Mouse (Mus musculus): ENCODE results near the gene Arsa. TPM values are rescaled to one million over a fixed set of nuclear protein-coding genes. Genes with fewer than 3 reads are reported as not detected.

Arsa gene
- polyA plus RNA-seq, 1 experiment from 2014 or later, result 13.6 TPM

GRCm38 (mm10) chr15:89501321-89501720 is 24.1 kb upstream of the Arsa start:
- H3K36me3 ChIP-seq (replicated peaks), result no peaks in the 10 kb centered on the region
- no peak overlapping the region for H3K27ac ChIP-seq
- H3K4me2 ChIP-seq, result no peak overlapping the region
- no peaks in the 10 kb centered on the region for H3K9me3 ChIP-seq
- 81% methylated on average over 3 of the region's 3 CpGs for WGBS
- peaks cover 53% of the 10 kb centered on the region for H3K27me3 ChIP-seq
- ATAC-seq (ENCODE audit: low FRiP score), result no peak
- no peak overlapping the region for H3K9ac ChIP-seq
- H3K4me3 ChIP-seq (replicated peaks), result no peak overlapping the region
- peaks cover 40% of the 10 kb centered on the region for H3K4me1 ChIP-seq

- Histone ChIP-seq H3K27ac (peak overlapping the region; percentile 72; the same call in 1 of the 2 replicates), H3K27me3 (peaks cover 56% of the 10 kb centered on the region), H3K4me2 (peak overlapping the region; percentile 85), H3K36me3 (replicated peaks) (no peaks in the 10 kb centered on the region), H3K4me1 (peaks cover 44% of the 10 kb centered on the region), H3K9ac (peak overlapping the region; percentile 73), H3K9me3 (no peaks in the 10 kb centered on the region), H3K4me3 (replicated peaks) (peak overlapping the region; percentile 71)
- peak; percentile 36 for ATAC-seq (ENCODE audit: low FRiP score)
- WGBS, result under 1% methylated on average over 35 of the region's 35 CpGs
These were observed 23.1 kb upstream of the Arsa start for GRCm38 (mm10) chr15:89500221-89500791.

- H3K9me3 ChIP-seq, result no peaks in the 10 kb centered on the region
- H3K4me1 ChIP-seq, result peaks cover 44% of the 10 kb centered on the region
- H3K4me2 ChIP-seq, result peak overlapping the region; percentile 85
- H3K27me3 ChIP-seq, result peaks cover 56% of the 10 kb centered on the region
- 0% methylated on average over 20 of the region's 60 CpGs for WGBS
- peak overlapping the region; percentile 73 for H3K9ac ChIP-seq
- peak; percentile 85 for ATAC-seq (ENCODE audit: low FRiP score)
- no peaks in the 10 kb centered on the region for H3K36me3 ChIP-seq (replicated peaks)
- peak overlapping the region; percentile 71 for H3K4me3 ChIP-seq (replicated peaks)
- H3K27ac ChIP-seq, result peak overlapping the region; percentile 72
These were observed 22.6 kb upstream of the Arsa start for GRCm38 (mm10) chr15:89499784-89500220.

- H3K4me3 ChIP-seq (replicated peaks), result peak within 1 kb of the TSS; percentile 71
- H3K36me3 ChIP-seq (replicated peaks), result no peaks in the 10 kb centered on the region
- H3K4me2 ChIP-seq, result peak within 1 kb of the TSS; percentile 85
- H3K27me3 ChIP-seq, result peaks cover 56% of the 10 kb centered on the region
- ATAC-seq (ENCODE audit: low FRiP score), result peak; percentile 64
- H3K4me1 ChIP-seq, result peaks cover 44% of the 10 kb centered on the region
- WGBS, result under 1% methylated on average over 37 of the region's 72 CpGs
- peak within 1 kb of the TSS; percentile 73 for H3K9ac ChIP-seq
- peak within 1 kb of the TSS; percentile 72 for H3K27ac ChIP-seq
- H3K9me3 ChIP-seq, result no peaks in the 10 kb centered on the region
These were observed 21.9 kb upstream of the Arsa start, which contains the start of gene Shank3 for GRCm38 (mm10) chr15:89498961-89499688. Gene Shank3 (plus strand): TSS chr15:89499623.

- ATAC-seq (ENCODE audit: low FRiP score), result peak; percentile 10; the same call in 1 of the 2 replicates
- H3K4me2 ChIP-seq, result peak overlapping the region; percentile 85
- H3K4me3 ChIP-seq (replicated peaks), result peak overlapping the region; percentile 71
- H3K27me3 ChIP-seq, result peaks cover 56% of the 10 kb centered on the region
- no peaks in the 10 kb centered on the region for H3K36me3 ChIP-seq (replicated peaks)
- H3K4me1 ChIP-seq, result peaks cover 44% of the 10 kb centered on the region
- H3K9me3 ChIP-seq, result no peaks in the 10 kb centered on the region
- peak overlapping the region; percentile 42; the same call in 1 of the 2 replicates for H3K27ac ChIP-seq
- 2% methylated on average over 40 of the region's 41 CpGs for whole genome bisulfite sequencing
- peak overlapping the region; percentile 73 for H3K9ac ChIP-seq
These were observed 21.1 kb upstream of the Arsa start for GRCm38 (mm10) chr15:89498049-89498960.

GRCm38 (mm10) chr15:89497391-89498048 is 20.3 kb upstream of the Arsa start:
- H3K9ac ChIP-seq, result no peak overlapping the region
- no peaks in the 10 kb centered on the region for H3K36me3 ChIP-seq (replicated peaks)
- peaks cover 56% of the 10 kb centered on the region for H3K27me3 ChIP-seq
- ATAC-seq (ENCODE audit: low FRiP score), result no peak
- no peak overlapping the region for H3K27ac ChIP-seq
- H3K4me2 ChIP-seq, result 0 out of 2 replicates have a peak overlapping the region, but pooled peaks have one; percentile 6
- peaks cover 44% of the 10 kb centered on the region for H3K4me1 ChIP-seq
- WGBS, result 19% methylated on average over 4 of the region's 4 CpGs
- no peaks in the 10 kb centered on the region for H3K9me3 ChIP-seq
- H3K4me3 ChIP-seq (replicated peaks), result no peak overlapping the region

- Histone ChIP-seq H3K4me1 (peaks cover 44% of the 10 kb centered on the region), H3K9ac (no peak overlapping the region), H3K9me3 (no peaks in the 10 kb centered on the region), H3K4me2 (no peak overlapping the region), H3K27me3 (peaks cover 52% of the 10 kb centered on the region), H3K36me3 (replicated peaks) (no peaks in the 10 kb centered on the region), H3K27ac (no peak overlapping the region), H3K4me3 (replicated peaks) (no peak overlapping the region)
- no peak for ATAC-seq (ENCODE audit: low FRiP score)
- WGBS, result 26% methylated on average over 2 of the region's 2 CpGs
These were observed 19.6 kb upstream of the Arsa start for GRCm38 (mm10) chr15:89496841-89497240.

GRCm38 (mm10) chr15:89496131-89496530 is 18.9 kb upstream of the Arsa start:
- peaks cover 45% of the 10 kb centered on the region for H3K27me3 ChIP-seq
- H3K9me3 ChIP-seq, result no peaks in the 10 kb centered on the region
- no peak overlapping the region for H3K9ac ChIP-seq
- H3K36me3 ChIP-seq (replicated peaks), result no peaks in the 10 kb centered on the region
- H3K4me2 ChIP-seq, result no peak overlapping the region
- peaks cover 40% of the 10 kb centered on the region for H3K4me1 ChIP-seq
- H3K27ac ChIP-seq, result no peak overlapping the region; the same call in 1 of the 2 replicates
- 14% methylated on average over 4 of the region's 4 CpGs for WGBS
- no peak overlapping the region for H3K4me3 ChIP-seq (replicated peaks)
- ATAC-seq (ENCODE audit: low FRiP score), result no peak

- H3K9me3 ChIP-seq, result no peaks in the 10 kb centered on the region
- no peak overlapping the region for H3K9ac ChIP-seq
- ATAC-seq (ENCODE audit: low FRiP score), result no peak
- H3K4me1 ChIP-seq, result peaks cover 33% of the 10 kb centered on the region
- no peaks in the 10 kb centered on the region for H3K36me3 ChIP-seq (replicated peaks)
- peaks cover 34% of the 10 kb centered on the region for H3K27me3 ChIP-seq
- 79% methylated on average over 4 of the region's 4 CpGs for WGBS
- no peak overlapping the region for H3K4me3 ChIP-seq (replicated peaks)
- H3K27ac ChIP-seq, result no peak overlapping the region
- no peak overlapping the region for H3K4me2 ChIP-seq
These were observed 17.7 kb upstream of the Arsa start for GRCm38 (mm10) chr15:89494970-89495369.

GRCm38 (mm10) chr15:89488611-89489117 is 11.4 kb upstream of the Arsa start:
- Histone ChIP-seq H3K9me3 (no peaks in the 10 kb centered on the region), H3K27me3 (no peaks in the 10 kb centered on the region), H3K4me2 (no peak overlapping the region), H3K27ac (no peak overlapping the region), H3K4me1 (no peaks in the 10 kb centered on the region), H3K36me3 (replicated peaks) (no peaks in the 10 kb centered on the region), H3K4me3 (replicated peaks) (no peak overlapping the region), H3K9ac (no peak overlapping the region)
- ATAC-seq (ENCODE audit: low FRiP score), result no peak
- 59% methylated on average over 14 of the region's 14 CpGs for WGBS

GRCm38 (mm10) chr15:89488182-89488581 is 11.0 kb upstream of the Arsa start:
- Histone ChIP-seq H3K9me3 (no peaks in the 10 kb centered on the region), H3K27me3 (no peaks in the 10 kb centered on the region), H3K9ac (no peak overlapping the region), H3K36me3 (replicated peaks) (no peaks in the 10 kb centered on the region), H3K4me1 (no peaks in the 10 kb centered on the region), H3K27ac (no peak overlapping the region), H3K4me3 (replicated peaks) (no peak overlapping the region), H3K4me2 (no peak overlapping the region)
- 87% methylated on average over 12 of the region's 12 CpGs for WGBS
- ATAC-seq (ENCODE audit: low FRiP score), result no peak
